Mouse (Mus musculus): ENCODE results near the gene Lacc1. TPM values are rescaled to one million over a fixed set of nuclear protein-coding genes. Genes with fewer than 3 reads are reported as not detected.

Lacc1 gene
- polyA plus RNA-seq, 1 experiment, result 6.1 TPM

GRCm38 (mm10) chr14:77037832-77038425, 1.2 kb upstream of the Lacc1 start:
- peak overlapping the region; percentile 74 for H3K4me2 ChIP-seq (ENCODE audit: low read depth)
- no peak overlapping the region for H3K4me3 ChIP-seq
- H3ac ChIP-seq (ENCODE audit: control insufficient read depth, insufficient read length), result no peak overlapping the region
- H3K27me3 ChIP-seq (ENCODE audit: control insufficient read depth, insufficient read depth, insufficient read length), result no peaks in the 10 kb centered on the region
- TF ChIP-seq POLR2A (IDR thresholded peaks at IDR 0.05; ENCODE audit: insufficient read length, low read depth) (no peak), POLR2AphosphoS2 (IDR thresholded peaks at IDR 0.05; ENCODE audit: insufficient read length, low read depth) (no peak), SRF (IDR thresholded peaks at IDR 0.05; ENCODE audit: control insufficient read depth, insufficient read length, low read depth) (no peak), USF1 (IDR thresholded peaks at IDR 0.05; ENCODE audit: low read depth) (no peak), MYOG (IDR thresholded peaks at IDR 0.05; ENCODE audit: control insufficient read depth in 1 of 3, insufficient read depth in 1 of 3, insufficient read length in 2 of 3, low read depth in 2 of 3) (no peak)
- no peaks in the 10 kb centered on the region for H3K36me3 ChIP-seq (ENCODE audit: control insufficient read depth, insufficient read depth)
- no peaks in the 10 kb centered on the region for H3K79me2 ChIP-seq (ENCODE audit: control insufficient read depth, insufficient read depth)

DNA sequence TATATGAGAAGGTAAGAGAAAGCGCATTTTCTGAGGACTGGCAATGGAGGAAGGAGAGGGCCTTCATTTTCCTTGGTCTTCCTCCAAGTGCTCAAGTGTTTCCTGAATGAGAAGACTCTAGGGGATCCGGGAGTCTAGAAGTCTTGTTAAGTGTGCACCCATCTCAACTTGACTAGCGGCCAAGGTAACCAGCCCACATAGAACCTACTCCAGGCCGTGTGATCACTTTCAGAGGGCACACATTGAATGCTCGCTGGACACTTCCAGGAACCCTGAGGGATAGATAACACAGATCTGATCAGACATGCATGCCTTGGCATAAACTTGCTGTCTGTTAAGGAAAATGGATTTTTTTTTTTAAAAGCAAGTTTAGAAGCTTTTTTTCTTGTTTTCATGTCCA, 626 bp upstream of the Lacc1 start:
- H3K4me3 ChIP-seq, result peak overlapping the region; percentile 36
- H3K27me3 ChIP-seq (ENCODE audit: control insufficient read depth, insufficient read depth, insufficient read length), result no peaks in the 10 kb centered on the region
- H3K4me2 ChIP-seq (ENCODE audit: low read depth), result peak overlapping the region; percentile 74
- no peaks in the 10 kb centered on the region for H3K79me2 ChIP-seq (ENCODE audit: control insufficient read depth, insufficient read depth)
- TF ChIP-seq MYOD1 (IDR thresholded peaks at IDR 0.05; ENCODE audit: control insufficient read depth in 1 of 3, insufficient read length in 2 of 3, low read depth in 2 of 3), result no peak
- TF ChIP-seq TCF3 (IDR thresholded peaks at IDR 0.05; ENCODE audit: insufficient read length, low read depth), result no peak
- no peak for TF ChIP-seq REST (IDR thresholded peaks at IDR 0.05; ENCODE audit: insufficient read depth, insufficient read length)
- no peak for TF ChIP-seq SRF (IDR thresholded peaks at IDR 0.05; ENCODE audit: control insufficient read depth, insufficient read length, low read depth)
- H3K36me3 ChIP-seq (ENCODE audit: control insufficient read depth, insufficient read depth), result no peaks in the 10 kb centered on the region
- H3ac ChIP-seq (ENCODE audit: control insufficient read depth, insufficient read length), result peak overlapping the region; percentile 98

GRCm38 (mm10) chr14:77034970-77035369, 1.7 kb downstream of the Lacc1 start:
- Histone ChIP-seq H3K4me2 (ENCODE audit: low read depth) (no peak overlapping the region), H3K27me3 (ENCODE audit: control insufficient read depth, insufficient read depth, insufficient read length) (no peaks in the 10 kb centered on the region), H3K4me3 (no peak overlapping the region), H3K36me3 (ENCODE audit: control insufficient read depth, insufficient read depth) (peaks cover 12% of the 10 kb centered on the region), H3ac (ENCODE audit: control insufficient read depth, insufficient read length) (no peak overlapping the region), H3K79me2 (ENCODE audit: control insufficient read depth, insufficient read depth) (no peaks in the 10 kb centered on the region)
- TF ChIP-seq TCF3 (IDR thresholded peaks at IDR 0.05; ENCODE audit: insufficient read length, low read depth), result no peak
- TF ChIP-seq SRF (IDR thresholded peaks at IDR 0.05; ENCODE audit: control insufficient read depth, insufficient read length, low read depth), result no peak
- no peak for TF ChIP-seq MYOG (IDR thresholded peaks at IDR 0.05; ENCODE audit: control insufficient read depth in 1 of 3, insufficient read depth in 1 of 3, insufficient read length in 2 of 3, low read depth in 2 of 3)
- TF ChIP-seq TCF12 (IDR thresholded peaks at IDR 0.05; ENCODE audit: insufficient read depth, poor library complexity, severe bottlenecking), result no peak
- TF ChIP-seq USF1 (IDR thresholded peaks at IDR 0.05; ENCODE audit: low read depth), result no peak
- TF ChIP-seq E2F4 (IDR thresholded peaks at IDR 0.05; ENCODE audit: insufficient read depth), result no peak
- TF ChIP-seq CEBPB (IDR thresholded peaks at IDR 0.05; ENCODE audit: insufficient read depth, poor library complexity, severe bottlenecking), result no peak
- TF ChIP-seq POLR2AphosphoS2 (IDR thresholded peaks at IDR 0.05; ENCODE audit: insufficient read length, low read depth), result no peak
- no peak for TF ChIP-seq MYOD1 (IDR thresholded peaks at IDR 0.05; ENCODE audit: control insufficient read depth in 1 of 3, insufficient read length in 2 of 3, low read depth in 2 of 3)
- TF ChIP-seq POLR2A (IDR thresholded peaks at IDR 0.05; ENCODE audit: insufficient read length, low read depth), result no peak
- TF ChIP-seq REST (IDR thresholded peaks at IDR 0.05; ENCODE audit: insufficient read depth, insufficient read length), result no peak
- no peak for TF ChIP-seq MAX (IDR thresholded peaks at IDR 0.05; ENCODE audit: low read depth)

DNA sequence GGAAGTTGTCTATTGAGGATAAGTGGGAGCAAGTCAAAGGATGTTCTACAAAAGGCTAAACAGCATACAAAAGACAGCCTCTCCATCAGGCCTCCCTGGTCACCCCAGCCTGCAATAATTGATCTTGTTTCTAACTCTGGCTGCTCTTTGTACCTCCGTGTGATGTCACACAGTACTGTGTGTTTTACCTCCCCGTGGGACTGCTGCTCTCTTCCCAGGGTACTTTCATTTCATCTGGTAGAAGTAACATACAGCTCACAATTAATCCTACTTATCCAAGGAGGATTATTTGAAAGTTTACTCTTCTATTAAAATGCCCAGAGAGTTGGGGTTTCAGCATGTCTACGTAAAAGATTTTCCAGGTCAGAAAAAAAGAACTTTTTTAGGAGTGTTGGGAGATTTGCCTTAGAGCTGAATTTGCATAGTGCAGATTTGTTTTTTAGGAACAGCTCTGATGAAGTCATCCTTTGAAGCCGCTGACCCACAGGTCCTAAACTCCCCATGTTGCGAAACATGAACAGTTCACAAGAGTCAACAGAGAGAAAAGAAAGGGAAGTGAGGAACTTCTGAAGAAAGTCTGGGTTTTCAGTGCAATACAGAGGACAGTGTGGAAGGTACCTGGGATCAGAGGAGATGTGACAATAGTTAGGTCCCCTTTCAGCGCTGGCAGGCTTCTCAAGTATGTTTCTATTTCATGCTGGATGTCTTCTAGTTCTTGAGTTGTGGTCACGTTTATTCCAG, 2.4 kb downstream of the Lacc1 start:
- H3K36me3 ChIP-seq (ENCODE audit: control insufficient read depth, insufficient read depth), result peaks cover 15% of the 10 kb centered on the region
- no peaks in the 10 kb centered on the region for H3K27me3 ChIP-seq (ENCODE audit: control insufficient read depth, insufficient read depth, insufficient read length)
- H3K79me2 ChIP-seq (ENCODE audit: control insufficient read depth, insufficient read depth), result no peaks in the 10 kb centered on the region
- H3K4me3 ChIP-seq, result no peak overlapping the region
- peak; percentile 66 for TF ChIP-seq CEBPB (IDR thresholded peaks at IDR 0.05; ENCODE audit: insufficient read depth, poor library complexity, severe bottlenecking)
- no peak for TF ChIP-seq POLR2A (IDR thresholded peaks at IDR 0.05; ENCODE audit: insufficient read length, low read depth)
- H3ac ChIP-seq (ENCODE audit: control insufficient read depth, insufficient read length), result no peak overlapping the region
- H3K4me2 ChIP-seq (ENCODE audit: low read depth), result peak overlapping the region; percentile 7

- no peak overlapping the region for H3K4me3 ChIP-seq
- peaks cover 17% of the 10 kb centered on the region for H3K36me3 ChIP-seq (ENCODE audit: control insufficient read depth, insufficient read depth)
- H3ac ChIP-seq (ENCODE audit: control insufficient read depth, insufficient read length), result no peak overlapping the region
- H3K4me2 ChIP-seq (ENCODE audit: low read depth), result no peak overlapping the region
- H3K79me2 ChIP-seq (ENCODE audit: control insufficient read depth, insufficient read depth), result no peaks in the 10 kb centered on the region
- TF ChIP-seq TCF12 (IDR thresholded peaks at IDR 0.05; ENCODE audit: insufficient read depth, poor library complexity, severe bottlenecking) (no peak), POLR2AphosphoS2 (IDR thresholded peaks at IDR 0.05; ENCODE audit: insufficient read length, low read depth) (no peak), SRF (IDR thresholded peaks at IDR 0.05; ENCODE audit: control insufficient read depth, insufficient read length, low read depth) (no peak)
- no peaks in the 10 kb centered on the region for H3K27me3 ChIP-seq (ENCODE audit: control insufficient read depth, insufficient read depth, insufficient read length)
These were observed 3.3 kb downstream of the Lacc1 start for GRCm38 (mm10) chr14:77033391-77033790.
